Mouse (Mus musculus): Measurements from ENCODE around the gene Prrx1. TPM values are rescaled to one million over a fixed set of nuclear protein-coding genes. Genes with fewer than 3 reads are reported as not detected.

The Prrx1 gene
- polyA plus RNA-seq, 1 experiment: 6.0 TPM

GRCm38 (mm10) chr1:163310023-163310754 is 3.3 kb downstream of the Prrx1 start:
- Histone ChIP-seq H3K27ac (ENCODE audit: control insufficient read depth, insufficient read depth, low read depth, low read length, poor library complexity) (no peak overlapping the region), H3K4me3 (replicated peaks; ENCODE audit: control insufficient read depth, low read depth, low read length) (no peak overlapping the region), H3K4me1 (ENCODE audit: control insufficient read depth, insufficient read depth, low read length) (no peaks in the 10 kb centered on the region)
- TF ChIP-seq POLR2A (IDR thresholded peaks at IDR 0.05; ENCODE audit: borderline replicate concordance, control insufficient read depth, low read depth, low read length) (no peak), CTCF (IDR thresholded peaks at IDR 0.05; ENCODE audit: control insufficient read depth, insufficient read depth, low read length) (no peak)
- 44% methylated on average over 8 of the region's 8 CpGs for WGBS

- Histone ChIP-seq H3K27ac (ENCODE audit: control insufficient read depth, insufficient read depth, low read depth, low read length, poor library complexity) (no peak overlapping the region), H3K4me3 (replicated peaks; ENCODE audit: control insufficient read depth, low read depth, low read length) (no peak overlapping the region), H3K4me1 (ENCODE audit: control insufficient read depth, insufficient read depth, low read length) (no peaks in the 10 kb centered on the region)
- no peak for TF ChIP-seq POLR2A (IDR thresholded peaks at IDR 0.05; ENCODE audit: borderline replicate concordance, control insufficient read depth, low read depth, low read length)
- no peak for TF ChIP-seq CTCF (IDR thresholded peaks at IDR 0.05; ENCODE audit: control insufficient read depth, insufficient read depth, low read length)
- WGBS: 45% methylated on average over 2 of the region's 2 CpGs
Observed at GRCm38 (mm10) chr1:163309466-163309865, 4.0 kb downstream of the Prrx1 start.

GRCm38 (mm10) chr1:163308631-163309030 is 4.9 kb downstream of the Prrx1 start:
- TF ChIP-seq CTCF (IDR thresholded peaks at IDR 0.05; ENCODE audit: control insufficient read depth, insufficient read depth, low read length): no peak
- TF ChIP-seq POLR2A (IDR thresholded peaks at IDR 0.05; ENCODE audit: borderline replicate concordance, control insufficient read depth, low read depth, low read length): no peak
- Histone ChIP-seq H3K4me3 (replicated peaks; ENCODE audit: control insufficient read depth, low read depth, low read length) (no peak overlapping the region), H3K4me1 (ENCODE audit: control insufficient read depth, insufficient read depth, low read length) (no peaks in the 10 kb centered on the region), H3K27ac (ENCODE audit: control insufficient read depth, insufficient read depth, low read depth, low read length, poor library complexity) (no peak overlapping the region)
- WGBS: 3% methylated on average over 24 of the region's 24 CpGs

- TF ChIP-seq CTCF (IDR thresholded peaks at IDR 0.05; ENCODE audit: control insufficient read depth, insufficient read depth, low read length) (no peak), POLR2A (IDR thresholded peaks at IDR 0.05; ENCODE audit: borderline replicate concordance, control insufficient read depth, low read depth, low read length) (no peak)
- 79% methylated on average over 11 of the region's 11 CpGs for WGBS
- H3K4me1 ChIP-seq (ENCODE audit: control insufficient read depth, insufficient read depth, low read length): no peaks in the 10 kb centered on the region
- no peak overlapping the region for H3K27ac ChIP-seq (ENCODE audit: control insufficient read depth, insufficient read depth, low read depth, low read length, poor library complexity)
- H3K4me3 ChIP-seq (replicated peaks; ENCODE audit: control insufficient read depth, low read depth, low read length): no peak overlapping the region
Observed at GRCm38 (mm10) chr1:163307706-163308105, 5.8 kb downstream of the Prrx1 start.

- TF ChIP-seq CTCF (IDR thresholded peaks at IDR 0.05; ENCODE audit: control insufficient read depth, insufficient read depth, low read length) (no peak), POLR2A (IDR thresholded peaks at IDR 0.05; ENCODE audit: borderline replicate concordance, control insufficient read depth, low read depth, low read length) (no peak)
- H3K4me1 ChIP-seq (ENCODE audit: control insufficient read depth, insufficient read depth, low read length): no peaks in the 10 kb centered on the region
- H3K4me3 ChIP-seq (replicated peaks; ENCODE audit: control insufficient read depth, low read depth, low read length): no peak overlapping the region
- no peak overlapping the region for H3K27ac ChIP-seq (ENCODE audit: control insufficient read depth, insufficient read depth, low read depth, low read length, poor library complexity)
- WGBS: 68% methylated on average over 1 of the region's 1 CpGs
Observed at GRCm38 (mm10) chr1:163305956-163306355, 7.6 kb downstream of the Prrx1 start.

- WGBS: 92% methylated on average over 3 of the region's 3 CpGs
Observed at GRCm38 (mm10) chr1:163304837-163305236, 8.7 kb downstream of the Prrx1 start.

GRCm38 (mm10) chr1:163302292-163302691 is 11.2 kb downstream of the Prrx1 start:
- H3K27ac ChIP-seq (ENCODE audit: control insufficient read depth, insufficient read depth, low read depth, low read length, poor library complexity): no peak overlapping the region
- TF ChIP-seq POLR2A (IDR thresholded peaks at IDR 0.05; ENCODE audit: borderline replicate concordance, control insufficient read depth, low read depth, low read length): no peak
- H3K4me3 ChIP-seq (replicated peaks; ENCODE audit: control insufficient read depth, low read depth, low read length): no peak overlapping the region
- H3K4me1 ChIP-seq (ENCODE audit: control insufficient read depth, insufficient read depth, low read length): no peaks in the 10 kb centered on the region
- WGBS: 36% methylated on average over 6 of the region's 6 CpGs

More at GRCm38 (mm10) chr1:163304837-163305236, 8.7 kb downstream of the Prrx1 start:
- no peak overlapping the region for H3K4me3 ChIP-seq (replicated peaks; ENCODE audit: control insufficient read depth, low read depth, low read length)
- TF ChIP-seq POLR2A (IDR thresholded peaks at IDR 0.05; ENCODE audit: borderline replicate concordance, control insufficient read depth, low read depth, low read length) (no peak), CTCF (IDR thresholded peaks at IDR 0.05; ENCODE audit: control insufficient read depth, insufficient read depth, low read length) (no peak)
- H3K27ac ChIP-seq (ENCODE audit: control insufficient read depth, insufficient read depth, low read depth, low read length, poor library complexity): no peak overlapping the region
- no peaks in the 10 kb centered on the region for H3K4me1 ChIP-seq (ENCODE audit: control insufficient read depth, insufficient read depth, low read length)

GRCm38 (mm10) chr1:163293152-163293551 is 20.4 kb downstream of the Prrx1 start:
- Histone ChIP-seq H3K4me3 (replicated peaks; ENCODE audit: control insufficient read depth, low read depth, low read length) (no peak overlapping the region), H3K4me1 (ENCODE audit: control insufficient read depth, insufficient read depth, low read length) (peaks cover 1% of the 10 kb centered on the region), H3K27ac (ENCODE audit: control insufficient read depth, insufficient read depth, low read depth, low read length, poor library complexity) (no peak overlapping the region)
- 84% methylated on average over 4 of the region's 4 CpGs for WGBS
- TF ChIP-seq CTCF (IDR thresholded peaks at IDR 0.05; ENCODE audit: control insufficient read depth, insufficient read depth, low read length): no peak
- no peak for TF ChIP-seq POLR2A (IDR thresholded peaks at IDR 0.05; ENCODE audit: borderline replicate concordance, control insufficient read depth, low read depth, low read length)

GRCm38 (mm10) chr1:163291925-163292324 is 21.6 kb downstream of the Prrx1 start:
- peaks cover 1% of the 10 kb centered on the region for H3K4me1 ChIP-seq (ENCODE audit: control insufficient read depth, insufficient read depth, low read length)
- no peak for TF ChIP-seq POLR2A (IDR thresholded peaks at IDR 0.05; ENCODE audit: borderline replicate concordance, control insufficient read depth, low read depth, low read length)
- TF ChIP-seq CTCF (IDR thresholded peaks at IDR 0.05; ENCODE audit: control insufficient read depth, insufficient read depth, low read length): no peak
- no peak overlapping the region for H3K4me3 ChIP-seq (replicated peaks; ENCODE audit: control insufficient read depth, low read depth, low read length)
- 73% methylated on average over 2 of the region's 2 CpGs for WGBS
- no peak overlapping the region for H3K27ac ChIP-seq (ENCODE audit: control insufficient read depth, insufficient read depth, low read depth, low read length, poor library complexity)
